Mouse (Mus musculus) midbrain, embryonic 11.5 days (tissue): ENCODE measurements at regions not wholly inside any gene's neighbourhood (a gene's known extent, or its start where the extent isn't known, plus 50 kb on each side); places are given as distances from the start of the nearest gene placed in this dataset.
A peak's percentile ranks its signal among the peaks of the same experiment; 100 is the strongest.

Experiments
- ATAC-seq: fragments of 200-750 bp; cut with Nextera tagmentation; 2 replicates; pipeline ENCODE4 v1.8.0; 2017; ENCODE audit warnings: moderate TSS enrichment, moderate library complexity; ENCODE audit not compliant: low FRiP score
- DNase-seq: peaks from one replicate; pipeline ENCODE4 v3.0.0; 2015; ENCODE audit warnings: low spot score; ENCODE audit errors: missing footprints
- H3K27ac ChIP-seq: fragments of 300-500 bp; sonication (generic); 2 replicates; pipeline ENCODE4 v1.5.1; 2014; ENCODE audit warnings: low read depth, low read length
- H3K27me3 ChIP-seq: fragments of 300-500 bp; sonication (generic); 2 replicates; pipeline ENCODE4 v1.6.1; 2014; ENCODE audit warnings: mild to moderate bottlenecking, low read length, moderate library complexity, mixed read lengths; ENCODE audit not compliant: control insufficient read depth, insufficient read depth
- H3K36me3 ChIP-seq: fragments of 300-500 bp; sonication (generic); 2 replicates; pipeline ENCODE4 v1.6.1; 2014; ENCODE audit warnings: mild to moderate bottlenecking, low read length, moderate library complexity, mixed read lengths; ENCODE audit not compliant: control insufficient read depth, insufficient read depth
- H3K4me1 ChIP-seq: fragments of 300-500 bp; sonication (generic); 2 replicates; pipeline ENCODE4 v1.6.1; 2014; ENCODE audit warnings: low read length; ENCODE audit not compliant: control insufficient read depth, insufficient read depth
- H3K4me2 ChIP-seq: fragments of 300-500 bp; sonication (generic); 2 replicates; pipeline ENCODE4 v1.6.1; 2014; ENCODE audit warnings: mild to moderate bottlenecking, moderate library complexity
- H3K4me3 ChIP-seq: fragments of 300-500 bp; sonication (generic); 2 replicates; pipeline ENCODE4 v1.5.1; 2014; ENCODE audit warnings: low read depth, low read length
- H3K9ac ChIP-seq: fragments of 300-500 bp; sonication (generic); 2 replicates; pipeline ENCODE4 v1.6.1; 2014; ENCODE audit warnings: low read length
- H3K9me3 ChIP-seq: fragments of 300-500 bp; sonication (generic); 2 replicates; pipeline ENCODE4 v1.6.1; 2016; ENCODE audit warnings: low read length; ENCODE audit not compliant: control insufficient read depth
- WGBS: fragments of 180-500 bp; shearing (Covaris S2); extraction: QIAGEN DNeasy Blood & Tissue Kit; methylation state at CpG from one replicate; pipeline ENCODE4 v1.1.7; 2014; 5-methylcytosine and 5-hydroxymethylcytosine counted together

DNA sequence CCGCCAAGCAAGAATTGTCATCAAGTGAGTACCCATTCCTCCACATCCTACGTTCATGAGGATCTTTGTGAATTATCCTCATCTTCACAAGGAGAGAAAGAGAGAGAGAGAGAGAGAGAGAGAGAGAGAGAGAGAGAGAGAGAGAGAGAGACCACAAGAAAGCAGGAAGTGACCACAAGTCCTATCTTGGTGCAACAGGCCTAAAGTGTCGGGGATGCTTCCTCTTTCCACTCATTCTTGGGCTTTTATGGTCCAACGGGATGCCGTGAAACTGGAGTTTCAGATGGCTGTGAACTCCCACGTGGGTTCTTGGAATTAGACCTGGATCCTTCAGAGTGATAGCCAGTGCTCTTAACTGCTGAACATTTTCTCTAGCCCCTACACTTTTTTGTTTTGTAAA lies 53.1 kb upstream of the Rai14 start:
- Histone ChIP-seq H3K9me3 (no peaks in the 10 kb centered on the region), H3K4me1 (no peaks in the 10 kb centered on the region), H3K9ac (no peak overlapping the region), H3K27me3 (no peaks in the 10 kb centered on the region), H3K4me2 (no peak overlapping the region), H3K27ac (no peak overlapping the region), H3K36me3 (no peaks in the 10 kb centered on the region), H3K4me3 (no peak overlapping the region)
- ATAC-seq (no peak), DNase-seq (no peak)
- WGBS: 88% methylated on average over 6 of the region's 6 CpGs

DNA sequence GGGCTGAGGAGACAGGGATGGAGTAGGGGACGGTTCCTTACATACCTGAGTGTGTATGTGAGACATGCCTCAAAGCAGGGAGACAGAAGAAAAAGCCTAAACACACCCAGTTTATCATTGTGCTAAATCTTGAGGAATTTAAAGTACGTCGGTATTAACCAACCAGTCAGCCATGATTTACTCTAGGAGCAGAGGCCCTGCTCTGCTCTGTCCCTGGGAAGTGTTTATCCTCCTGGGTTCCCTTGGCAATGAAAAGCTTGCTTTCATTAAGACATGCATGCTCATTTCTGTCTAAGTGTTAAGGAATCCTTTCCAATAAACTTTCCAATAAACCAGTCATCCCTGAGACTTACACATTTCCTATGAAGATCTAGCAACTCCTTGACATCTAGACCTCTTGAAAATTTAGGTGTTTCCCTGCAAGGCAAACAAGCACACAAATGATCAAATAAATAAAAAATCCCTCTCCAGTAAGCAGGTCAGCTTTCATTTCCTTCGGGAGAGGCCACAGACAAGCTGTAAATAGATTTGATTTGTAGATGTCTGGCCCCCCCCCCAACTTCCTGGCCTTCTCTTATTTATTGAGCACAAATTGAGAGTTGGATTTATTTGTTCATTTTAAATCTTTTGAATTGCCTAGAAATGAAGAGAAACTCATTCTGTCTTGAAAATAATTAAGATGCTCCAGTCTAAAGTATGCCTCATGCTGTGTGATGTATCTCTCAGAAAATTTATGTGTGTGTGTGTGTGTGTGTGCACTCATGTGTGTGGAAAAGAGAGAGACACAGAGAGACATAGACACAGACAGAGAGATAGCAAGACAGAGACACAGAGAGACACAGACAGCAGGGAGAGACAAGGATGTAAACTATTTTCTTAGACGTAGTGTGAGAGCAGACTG lies 56.2 kb upstream of the Rai14 start:
- 87% methylated on average over 5 of the region's 5 CpGs for WGBS
- no peak overlapping the region for H3K9ac ChIP-seq
- DNase-seq: no peak
- no peak overlapping the region for H3K4me3 ChIP-seq
- no peaks in the 10 kb centered on the region for H3K27me3 ChIP-seq
- no peaks in the 10 kb centered on the region for H3K36me3 ChIP-seq
- H3K4me1 ChIP-seq: no peaks in the 10 kb centered on the region
- H3K4me2 ChIP-seq: no peak overlapping the region
- no peak overlapping the region for H3K27ac ChIP-seq
- no peaks in the 10 kb centered on the region for H3K9me3 ChIP-seq
- ATAC-seq: no peak

- DNase-seq (peak; percentile 57), ATAC-seq (no peak)
- H3K4me2 ChIP-seq: no peak overlapping the region
- H3K4me1 ChIP-seq: no peaks in the 10 kb centered on the region
- no peaks in the 10 kb centered on the region for H3K36me3 ChIP-seq
- H3K4me3 ChIP-seq: no peak overlapping the region
- no peaks in the 10 kb centered on the region for H3K27me3 ChIP-seq
- 54% methylated on average over 4 of the region's 4 CpGs for WGBS
- no peak overlapping the region for H3K27ac ChIP-seq
- no peak overlapping the region for H3K9ac ChIP-seq
- no peaks in the 10 kb centered on the region for H3K9me3 ChIP-seq
These were observed 56.9 kb upstream of the Rai14 start for GRCm38 (mm10) chr15:10771311-10771690.

DNA sequence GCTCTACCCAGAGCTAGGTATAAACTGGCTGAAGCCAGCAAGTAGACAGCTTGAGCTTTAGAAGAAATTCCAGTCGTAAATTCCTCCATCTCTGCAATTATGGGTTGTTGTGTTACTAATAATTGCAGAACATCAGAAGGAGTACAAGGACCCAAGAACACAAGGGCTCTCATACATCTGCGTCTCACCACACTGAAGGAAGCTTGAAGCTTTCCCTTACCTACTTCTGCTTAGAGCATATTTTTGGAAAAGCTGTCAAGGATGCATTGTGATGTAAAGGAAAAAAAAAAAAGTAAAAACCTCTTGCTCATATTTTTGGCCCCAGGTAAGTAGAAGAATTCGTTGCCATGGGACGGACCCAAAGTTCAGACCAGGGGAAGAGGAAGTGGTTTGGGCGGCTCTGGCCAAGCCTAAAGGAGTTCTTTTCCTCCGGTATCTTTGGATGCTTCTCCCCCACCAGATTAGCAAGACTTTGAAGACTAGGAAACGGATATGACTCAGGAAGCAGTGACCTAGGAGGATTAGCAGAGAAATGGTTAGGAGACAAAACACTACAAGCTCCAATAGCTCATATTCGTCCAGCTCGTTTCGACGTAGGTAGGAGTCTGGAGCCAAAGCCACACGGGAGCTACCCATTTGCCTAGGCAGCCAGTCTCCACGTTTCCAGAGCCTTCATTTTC lies 65.7 kb upstream of the Rai14 start:
- H3K9me3 ChIP-seq: no peaks in the 10 kb centered on the region
- 87% methylated on average over 13 of the region's 13 CpGs for WGBS
- no peaks in the 10 kb centered on the region for H3K27me3 ChIP-seq
- DNase-seq (peak; percentile 75), ATAC-seq (no peak)
- no peaks in the 10 kb centered on the region for H3K4me1 ChIP-seq
- no peak overlapping the region for H3K9ac ChIP-seq
- no peaks in the 10 kb centered on the region for H3K36me3 ChIP-seq
- H3K27ac ChIP-seq: no peak overlapping the region
- no peak overlapping the region for H3K4me2 ChIP-seq
- no peak overlapping the region for H3K4me3 ChIP-seq

DNA sequence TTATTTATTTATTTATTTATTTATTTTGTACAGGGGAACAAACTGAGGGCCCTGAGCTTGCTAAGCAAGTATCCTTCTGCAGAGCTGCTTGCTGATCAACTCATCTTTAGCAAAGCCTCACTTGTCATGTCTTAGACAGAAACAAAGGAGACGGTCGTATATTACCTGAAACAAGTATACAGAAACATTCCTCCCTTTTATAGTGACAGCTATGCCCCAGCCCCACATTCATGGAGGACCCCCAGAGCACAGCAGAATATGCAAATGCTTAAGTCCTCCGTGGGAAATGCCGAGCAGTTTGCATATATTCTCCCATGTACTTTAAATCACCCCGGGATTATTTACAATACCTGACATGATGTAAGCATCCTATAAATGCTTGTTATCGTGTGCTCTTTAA lies 74.9 kb upstream of the Rai14 start:
- no peaks in the 10 kb centered on the region for H3K27me3 ChIP-seq
- H3K9ac ChIP-seq: no peak overlapping the region
- no peak for ATAC-seq
- peak; percentile 57 for DNase-seq
- H3K9me3 ChIP-seq: no peaks in the 10 kb centered on the region
- WGBS: 84% methylated on average over 6 of the region's 6 CpGs
- H3K4me3 ChIP-seq: no peak overlapping the region
- no peak overlapping the region for H3K27ac ChIP-seq
- H3K4me1 ChIP-seq: no peaks in the 10 kb centered on the region
- H3K36me3 ChIP-seq: no peaks in the 10 kb centered on the region
- no peak overlapping the region for H3K4me2 ChIP-seq

GRCm38 (mm10) chr15:10790862-10791497 lies 76.6 kb upstream of the Rai14 start:
- Histone ChIP-seq H3K9ac (no peak overlapping the region), H3K9me3 (no peaks in the 10 kb centered on the region), H3K4me2 (no peak overlapping the region), H3K4me3 (no peak overlapping the region), H3K4me1 (no peaks in the 10 kb centered on the region), H3K27me3 (no peaks in the 10 kb centered on the region), H3K36me3 (no peaks in the 10 kb centered on the region), H3K27ac (no peak overlapping the region)
- 77% methylated on average over 3 of the region's 3 CpGs for whole genome bisulfite sequencing
- ATAC-seq (no peak), DNase-seq (peak; percentile 75)

DNA sequence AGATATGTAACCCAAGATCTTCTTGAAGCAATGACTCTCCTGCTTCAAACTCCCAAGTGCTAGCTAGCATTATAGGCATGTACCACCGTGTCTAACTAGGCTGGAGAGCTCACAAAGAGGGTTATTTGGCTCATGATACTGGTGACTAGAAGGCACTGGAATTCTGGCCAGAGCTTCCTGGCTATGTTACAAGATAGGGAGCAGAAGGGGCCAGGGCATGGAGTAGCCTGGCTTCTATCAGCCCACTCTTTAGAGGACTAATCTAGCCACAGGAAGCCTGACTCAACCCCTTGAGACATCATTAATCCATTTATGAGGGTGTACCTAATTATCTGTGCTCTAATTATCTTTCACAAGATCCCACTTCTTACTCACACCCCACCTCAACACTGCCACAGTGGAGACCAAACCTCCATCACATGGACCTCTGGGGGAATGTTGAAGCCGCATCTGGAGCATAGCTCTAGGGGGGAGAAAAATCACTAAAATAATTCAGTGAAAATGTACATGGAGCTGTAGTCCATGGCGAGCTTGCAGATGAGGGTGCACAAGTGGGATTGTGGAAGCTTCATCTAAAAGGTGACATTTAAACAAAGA lies 77.2 kb upstream of the Rai14 start:
- no peak overlapping the region for H3K27ac ChIP-seq
- H3K4me2 ChIP-seq: no peak overlapping the region
- H3K4me3 ChIP-seq: no peak overlapping the region
- no peak overlapping the region for H3K9ac ChIP-seq
- no peak for ATAC-seq
- no peaks in the 10 kb centered on the region for H3K9me3 ChIP-seq
- H3K4me1 ChIP-seq: no peaks in the 10 kb centered on the region
- no peaks in the 10 kb centered on the region for H3K27me3 ChIP-seq
- no peaks in the 10 kb centered on the region for H3K36me3 ChIP-seq
- peak; percentile 75 for DNase-seq
- 83% methylated on average over 3 of the region's 3 CpGs for WGBS

DNA sequence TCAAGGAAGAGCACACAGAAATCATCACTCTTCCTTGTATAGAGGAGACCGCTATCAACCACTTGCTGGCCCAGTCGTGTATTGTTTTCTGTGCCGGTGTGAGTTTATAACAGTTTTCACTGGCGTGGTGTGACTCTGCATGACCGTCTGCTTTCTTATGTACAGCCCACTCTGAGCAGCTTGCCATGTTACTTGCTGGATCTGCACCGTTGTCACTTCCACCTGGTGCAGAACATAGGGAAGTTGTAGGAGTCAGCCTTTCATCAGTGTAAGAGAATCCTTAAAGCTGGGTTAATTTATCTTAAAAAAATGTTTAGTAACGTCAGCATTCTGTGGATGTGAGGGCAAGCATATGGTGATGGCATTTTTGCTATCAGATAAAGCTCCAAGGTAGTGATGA lies 77.7 kb upstream of the Rai14 start:
- H3K9me3 ChIP-seq: no peaks in the 10 kb centered on the region
- ATAC-seq: no peak
- H3K4me2 ChIP-seq: no peak overlapping the region
- H3K27me3 ChIP-seq: no peaks in the 10 kb centered on the region
- DNase-seq: peak; percentile 57
- H3K4me1 ChIP-seq: no peaks in the 10 kb centered on the region
- 92% methylated on average over 7 of the region's 7 CpGs for WGBS
- H3K4me3 ChIP-seq: no peak overlapping the region
- no peak overlapping the region for H3K9ac ChIP-seq
- no peaks in the 10 kb centered on the region for H3K36me3 ChIP-seq
- H3K27ac ChIP-seq: no peak overlapping the region
